Mouse (Mus musculus): Measurements from ENCODE around the gene Slc37a4.
"Not testable (repeated sequence)": the region's sequence is repeated elsewhere in the genome, so short reads cannot be mapped to it uniquely, and the experiment has no call there.

Slc37a4 gene

DNA sequence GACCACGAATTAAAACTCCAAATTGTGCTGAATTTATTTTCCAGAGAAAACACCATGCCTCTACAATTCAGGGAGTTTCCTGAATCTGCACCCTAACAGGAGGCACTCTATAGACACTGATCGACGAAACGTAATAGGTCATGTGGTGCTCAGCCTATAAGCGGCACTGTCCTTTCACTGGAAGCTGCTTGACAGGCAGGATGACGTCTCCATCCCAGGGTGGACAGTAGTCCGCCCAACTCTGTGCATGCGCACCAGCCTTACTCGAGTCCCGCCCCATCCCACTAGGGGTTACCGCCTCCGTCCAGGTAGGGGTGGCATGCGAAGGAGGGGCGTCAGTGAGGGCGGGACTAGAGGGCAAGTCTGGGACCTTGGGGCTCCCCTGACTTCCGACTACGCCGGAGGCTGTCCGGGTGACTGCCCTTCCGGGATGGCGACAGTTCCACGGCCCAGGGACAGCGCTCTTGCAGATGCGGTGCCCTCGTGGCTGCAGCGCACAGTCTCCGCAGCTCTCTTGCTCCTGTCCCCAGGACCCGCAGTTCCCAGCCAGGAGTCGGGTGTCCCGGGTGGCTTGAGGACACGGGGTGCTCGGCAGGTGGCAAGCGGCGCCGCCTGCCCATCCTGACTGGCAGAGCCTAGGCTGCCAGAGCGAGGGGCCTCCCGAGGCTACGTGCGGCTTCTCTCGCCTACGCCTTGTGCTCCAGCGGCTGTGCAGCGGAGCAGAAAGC is at the start of gene Slc37a4:
Gene Slc37a4, plus strand, starts transcription at position 169 of the 728 bp plus-strand sequence.
- peak; percentile 98 for DNase-seq (ENCODE audit: low read depth, low spot score)

DNA sequence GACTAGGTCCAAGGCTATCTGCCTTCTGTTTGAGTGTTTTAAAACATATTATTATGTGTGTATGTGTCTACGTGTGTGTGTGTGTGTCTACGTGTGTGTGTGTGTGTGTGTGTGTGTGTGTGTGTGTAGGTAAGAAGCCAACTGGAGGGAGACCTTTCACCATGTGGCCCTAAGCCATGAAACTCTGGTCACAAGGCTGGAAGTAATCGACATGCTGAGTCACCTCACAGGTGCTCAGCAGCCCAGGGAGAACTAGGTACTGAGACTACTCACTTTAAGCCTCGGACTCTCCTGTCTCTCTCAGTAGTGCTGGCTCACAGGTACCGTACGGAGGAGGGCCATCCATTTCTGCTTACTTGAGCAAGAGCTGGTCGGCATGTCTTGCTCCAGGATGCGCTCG is 49.5 kb upstream of the Slc37a4 start:
- peak; percentile 22 for DNase-seq (ENCODE audit: low read depth, low spot score)

DNA sequence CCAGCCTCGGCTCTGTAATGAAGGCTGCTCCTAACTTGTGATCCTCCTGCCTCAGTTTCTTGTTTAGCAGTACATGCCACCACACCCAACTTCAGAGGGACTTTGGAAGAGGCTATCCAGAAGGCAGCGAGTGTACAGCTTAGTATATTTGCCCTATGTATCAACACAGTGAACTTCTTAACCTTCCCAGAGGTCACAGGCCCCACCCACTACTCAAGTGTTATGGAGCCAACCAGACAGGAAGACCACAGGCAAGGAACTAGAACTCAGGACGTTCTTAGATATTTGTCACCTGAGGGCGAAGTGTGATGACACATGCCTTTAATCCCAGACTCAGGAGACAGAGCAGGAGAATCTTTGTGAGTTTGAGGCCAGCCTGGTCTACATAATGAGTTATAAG is 49.0 kb upstream of the Slc37a4 start:
- DNase-seq (ENCODE audit: low read depth, low spot score) = peak; percentile 67

DNA sequence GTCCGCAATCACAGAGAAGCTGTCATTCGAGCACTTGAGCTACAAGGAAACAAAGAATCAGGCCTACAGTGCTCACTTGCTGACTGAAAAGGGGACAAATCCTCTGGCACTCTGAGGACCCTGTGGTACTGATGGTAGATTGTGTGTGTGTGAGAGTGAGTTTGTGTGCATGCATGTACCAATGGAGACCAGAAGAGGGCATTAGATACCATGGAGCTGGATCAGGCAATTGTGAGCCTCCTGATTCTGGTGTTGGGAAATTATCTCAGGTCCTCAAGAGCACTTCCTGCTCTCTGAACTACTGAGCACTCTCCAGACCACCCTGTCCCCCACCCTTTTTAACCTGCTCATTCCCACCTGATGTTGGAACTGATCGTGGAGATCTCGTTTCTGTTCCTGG is 48.1 kb upstream of the Slc37a4 start:
- DNase-seq (ENCODE audit: low read depth, low spot score) = peak; percentile 68

DNA sequence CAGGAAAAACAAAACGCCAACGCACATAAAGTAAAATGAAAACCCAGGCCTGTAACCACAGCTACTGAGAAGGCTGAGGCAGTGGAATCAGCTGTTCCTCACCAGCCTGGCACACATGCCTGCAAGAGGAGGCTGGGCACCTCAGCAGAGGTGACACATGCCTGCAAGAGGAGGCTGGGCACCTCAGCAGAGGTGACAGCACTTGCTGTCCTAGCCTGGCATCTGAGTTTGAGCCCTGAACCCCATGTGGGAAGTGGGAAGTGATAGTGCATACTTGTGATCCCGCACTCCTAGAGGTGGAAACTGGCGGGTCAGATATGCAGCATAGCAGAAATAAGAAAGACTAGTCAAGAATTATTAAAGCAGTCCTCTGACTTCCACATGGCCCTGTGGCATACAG is 45.3 kb upstream of the Slc37a4 start:
- no peak for DNase-seq (ENCODE audit: low read depth, low spot score)

DNA sequence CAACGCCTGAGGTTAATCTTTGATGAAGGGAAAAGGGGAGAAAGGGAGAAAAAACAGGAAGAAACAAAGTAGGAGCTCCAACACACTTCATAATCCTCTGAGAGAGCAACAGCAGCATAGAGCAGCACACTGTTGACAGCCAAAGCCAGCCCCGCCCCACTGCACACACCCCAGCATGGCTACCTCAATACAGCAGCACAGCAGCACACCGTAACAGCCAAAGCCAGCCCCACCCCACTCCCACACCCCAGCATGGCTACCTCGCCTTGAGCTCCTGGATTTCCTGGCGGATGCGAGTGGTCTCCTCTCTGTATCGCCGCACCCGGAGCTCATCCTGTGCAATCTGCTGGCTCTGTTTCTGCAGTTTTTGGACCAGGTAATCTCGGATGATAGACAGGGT is 44.3 kb upstream of the Slc37a4 start:
- no peak for DNase-seq (ENCODE audit: low read depth, low spot score)

DNA sequence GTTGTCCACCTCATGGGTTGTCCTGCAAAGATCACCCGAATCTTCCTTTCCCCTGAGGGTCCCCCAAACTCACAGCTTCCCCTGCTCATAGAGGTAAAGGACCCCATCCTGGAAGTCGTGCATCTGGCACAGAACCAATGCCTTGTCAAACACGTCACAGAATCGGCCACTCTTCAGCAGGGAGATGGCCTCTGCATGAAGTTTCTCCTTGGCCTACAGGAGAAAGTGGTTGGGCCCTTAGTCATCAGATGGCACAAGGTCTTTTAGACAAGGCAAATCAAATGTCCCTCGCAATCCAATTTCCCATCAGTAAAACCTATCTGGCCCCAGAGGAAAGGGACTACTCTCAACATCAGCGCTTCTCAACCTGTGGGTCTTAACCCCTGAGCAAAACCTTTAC is 43.5 kb upstream of the Slc37a4 start:
- no peak for DNase-seq (ENCODE audit: low read depth, low spot score)

DNA sequence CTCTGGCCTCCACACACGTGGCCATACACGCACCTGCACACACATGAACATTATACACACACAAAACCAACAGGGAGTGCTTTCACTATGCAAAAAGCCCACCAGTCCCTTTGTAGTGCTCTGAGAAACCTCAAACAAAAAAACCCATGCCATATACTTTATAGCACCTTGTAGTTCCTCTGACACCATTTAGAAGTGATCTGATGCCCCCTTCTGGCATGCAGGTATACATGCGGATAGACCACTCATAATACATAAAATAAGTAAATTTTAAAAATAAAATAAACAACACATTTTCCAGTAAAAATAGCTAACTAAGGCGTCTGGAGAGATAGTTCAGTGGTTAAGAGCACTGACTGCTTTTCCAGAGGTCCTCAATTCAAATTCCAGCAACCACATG is 39.4 kb upstream of the Slc37a4 start:
- peak; percentile 36 for DNase-seq (ENCODE audit: low read depth, low spot score)

DNA sequence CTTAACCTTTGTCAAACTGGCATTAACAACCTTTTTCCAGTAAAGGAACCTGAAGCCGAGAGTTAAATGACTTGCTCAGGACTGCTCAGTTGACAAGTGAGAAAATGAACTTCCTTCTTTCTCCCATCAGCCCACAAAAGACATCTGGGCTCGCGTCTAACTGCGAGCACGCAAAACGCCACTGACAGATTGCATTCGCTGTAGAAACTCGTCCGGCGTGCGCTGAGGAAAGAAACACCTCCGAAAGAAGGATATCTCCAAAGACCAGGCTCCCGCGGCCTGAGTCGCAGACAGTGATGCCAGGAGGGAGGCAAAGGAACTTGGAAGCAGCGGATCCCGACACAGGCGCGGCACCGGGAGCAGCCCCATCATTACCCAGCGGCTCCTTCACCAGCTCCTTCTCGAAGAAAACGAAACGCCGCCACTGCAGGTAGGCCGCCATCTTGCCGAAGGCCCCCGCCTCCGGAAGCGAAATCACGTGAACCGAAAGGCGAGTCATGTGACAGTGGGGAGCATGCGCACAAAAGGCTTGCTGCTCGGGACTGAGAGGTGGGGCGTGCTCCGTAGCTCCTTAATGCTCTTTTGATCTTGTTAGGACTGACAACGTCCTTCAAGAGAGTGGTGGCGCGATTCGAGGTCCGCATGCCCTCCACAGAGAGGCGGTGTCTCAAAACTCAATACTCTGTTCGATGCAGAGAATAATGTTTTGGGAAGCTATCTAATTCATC is 35.3 kb upstream of the Slc37a4 start, which contains the start of gene Vps11:
Gene Vps11, minus strand, starts transcription at position 481 of the 728 bp plus-strand sequence.
- peak; percentile 98 for DNase-seq (ENCODE audit: low read depth, low spot score)

DNA sequence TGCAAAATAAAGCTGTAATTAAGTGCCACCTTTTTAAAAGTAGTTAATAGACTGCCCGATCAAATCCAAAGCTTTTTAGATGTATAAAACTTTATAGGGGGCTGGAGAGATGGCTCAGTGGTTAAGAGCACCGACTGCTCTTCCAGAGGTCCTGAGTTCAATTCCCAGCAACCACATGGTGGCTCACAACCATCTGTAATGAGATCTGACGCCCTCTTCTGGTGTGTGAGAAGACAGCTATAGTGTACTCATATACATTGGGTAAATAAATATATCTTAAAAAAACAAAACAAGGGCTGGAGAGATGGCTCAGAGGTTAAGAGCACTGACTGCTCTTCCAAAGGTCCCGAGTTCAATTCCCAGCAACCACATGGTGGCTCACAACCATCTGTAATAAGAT is 34.7 kb upstream of the Slc37a4 start:
- DNase-seq (ENCODE audit: low read depth, low spot score) = not testable (repeated sequence)

DNA sequence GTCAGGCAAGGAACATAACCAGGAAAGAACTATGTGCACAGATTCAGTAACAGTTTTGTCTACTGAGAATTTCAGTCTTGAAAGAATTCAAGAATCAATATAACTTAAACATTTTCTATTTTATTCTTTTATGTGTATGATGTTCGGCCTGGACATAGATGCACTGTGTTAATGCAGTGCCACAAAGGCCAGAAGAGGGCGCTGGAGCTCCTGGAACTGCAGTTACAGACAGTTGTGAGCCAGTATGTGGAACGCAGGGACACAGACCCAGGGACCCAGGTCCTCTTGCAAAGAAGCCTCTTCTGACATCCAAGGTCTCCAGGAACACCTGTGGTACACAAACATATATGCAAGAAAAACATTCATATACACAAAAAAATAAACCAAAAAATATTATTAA is 32.2 kb upstream of the Slc37a4 start:
- peak; percentile 85 for DNase-seq (ENCODE audit: low read depth, low spot score)

DNA sequence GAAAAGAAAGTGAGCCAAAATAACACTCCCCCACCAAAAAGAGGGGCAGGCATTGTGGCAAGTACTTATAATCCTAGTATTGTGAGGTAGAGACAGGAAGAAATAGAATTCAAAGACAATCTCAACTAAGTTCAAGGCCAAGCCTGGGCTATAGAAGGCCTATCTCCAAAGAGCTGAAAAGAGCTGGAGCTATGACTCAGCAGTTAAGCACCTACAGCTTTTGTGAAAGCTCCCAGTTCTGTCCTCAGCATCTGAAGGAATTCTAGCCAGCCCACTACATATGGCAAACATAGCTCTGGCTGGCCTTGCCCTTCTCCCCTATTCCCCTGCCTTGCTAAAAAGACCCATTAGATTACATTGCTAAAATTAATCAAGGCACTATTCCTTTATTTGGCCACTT is 23.3 kb upstream of the Slc37a4 start:
- DNase-seq (ENCODE audit: low read depth, low spot score) = no peak

DNA sequence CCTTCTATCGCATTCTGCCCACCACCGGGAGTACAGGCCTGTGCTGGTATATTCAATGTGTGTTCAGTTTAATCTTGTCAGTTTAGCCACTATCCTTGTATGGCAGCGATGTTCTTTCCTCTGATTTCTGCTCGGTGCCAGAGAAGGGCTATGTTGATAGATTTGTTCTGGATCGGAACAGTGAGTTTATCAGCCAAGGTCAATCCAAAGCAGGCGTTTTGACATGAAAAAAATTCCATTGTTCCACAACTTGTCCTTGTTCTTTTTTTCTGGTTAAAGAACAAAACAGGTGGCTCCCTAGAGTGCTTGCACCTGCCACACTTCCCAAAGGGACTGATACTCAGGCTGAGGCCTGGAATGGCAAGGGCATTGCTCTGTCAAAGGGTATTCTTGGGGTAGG is 20.5 kb upstream of the Slc37a4 start:
- peak; percentile 45 for DNase-seq (ENCODE audit: low read depth, low spot score)

DNA sequence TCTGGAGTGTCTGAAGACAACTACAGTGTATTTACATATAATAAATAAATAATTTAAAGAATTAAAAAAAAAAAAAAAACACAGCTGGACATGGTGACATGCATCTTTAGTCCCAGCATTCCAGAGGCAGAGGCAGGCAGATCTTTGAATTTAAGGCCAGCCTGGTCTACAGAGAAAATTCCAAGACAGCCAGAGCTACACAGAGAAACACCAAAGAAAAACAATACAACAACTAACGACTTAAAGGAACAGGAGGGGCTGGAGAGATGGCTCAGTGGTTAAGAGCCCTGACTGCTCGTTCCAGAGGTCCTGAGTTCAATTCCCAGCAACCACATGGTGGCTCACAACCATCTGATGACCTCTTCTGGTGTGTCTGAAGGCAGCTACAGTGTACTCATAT is 19.3 kb upstream of the Slc37a4 start:
- DNase-seq (ENCODE audit: low read depth, low spot score) = not testable (repeated sequence)

DNA sequence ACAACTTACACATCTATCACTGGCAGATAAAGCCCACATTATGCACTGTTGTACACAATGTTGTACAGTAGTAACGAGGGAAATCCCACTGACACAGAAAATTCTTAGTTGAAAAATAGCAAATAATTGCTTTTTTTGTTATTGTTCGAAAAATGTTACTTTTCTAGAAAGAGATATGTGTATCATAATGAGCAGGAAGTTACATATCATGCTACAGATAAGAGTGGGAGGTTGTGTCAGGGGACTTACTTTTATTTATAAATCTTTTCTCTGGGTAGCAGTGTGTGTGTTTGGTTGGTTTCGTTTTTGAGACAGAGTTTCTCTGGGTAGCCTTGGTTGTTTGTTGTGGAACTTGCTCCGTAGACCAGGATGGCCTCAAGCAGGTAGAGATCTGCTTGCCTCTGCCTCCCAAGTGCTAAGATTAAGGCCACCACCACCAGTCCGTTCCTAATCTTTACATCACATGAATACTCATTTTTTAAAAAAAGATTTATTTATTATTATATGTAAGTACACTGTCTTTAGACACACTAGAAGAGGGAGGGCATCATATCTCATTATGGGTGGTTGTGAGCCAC is 18.4 kb upstream of the Slc37a4 start:
- DNase-seq (ENCODE audit: low read depth, low spot score) = no peak

DNA sequence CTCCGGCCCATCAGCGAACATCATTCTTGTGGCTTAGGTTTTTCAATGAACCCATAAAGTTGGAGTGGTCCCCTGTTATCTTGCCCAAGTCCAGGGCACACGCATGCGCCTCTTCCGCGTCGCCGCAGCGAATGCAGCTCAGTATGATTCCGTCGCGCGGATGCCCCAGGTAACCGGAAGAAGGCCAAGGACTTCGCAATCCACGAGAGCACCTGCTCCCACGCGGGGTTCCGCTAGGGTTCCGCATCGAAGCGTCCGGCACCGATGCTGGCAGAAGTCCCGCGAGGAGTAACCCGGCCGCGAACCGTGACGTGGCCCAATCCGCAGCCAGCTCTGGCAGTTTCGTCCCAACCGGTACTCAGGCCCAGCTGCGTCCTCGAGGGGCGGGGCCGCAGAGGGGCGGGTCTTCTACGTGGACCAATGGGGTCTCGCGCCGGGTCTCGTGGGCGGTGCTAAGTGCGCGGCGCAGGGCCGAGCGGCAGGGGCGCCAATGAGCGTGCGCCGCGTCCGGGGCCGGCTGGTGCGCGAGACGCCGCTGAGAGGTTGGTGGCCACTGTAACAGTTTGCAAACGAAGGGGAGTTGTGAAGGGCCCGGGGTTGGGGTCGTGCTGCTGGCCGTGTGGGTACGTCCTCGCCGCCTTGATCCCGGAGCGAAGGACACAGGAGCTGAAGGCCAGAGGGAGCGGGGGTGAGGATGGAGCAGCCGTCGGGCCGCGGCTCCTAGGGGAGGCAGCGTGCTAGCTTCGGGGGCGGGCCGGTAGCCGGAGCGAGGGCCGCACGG is 17.4 kb upstream of the Slc37a4 start, which contains the start of gene Hyou1:
Gene Hyou1, plus strand, starts transcription at position 437 of the 781 bp plus-strand sequence.
- DNase-seq (ENCODE audit: low read depth, low spot score) = peak; percentile 98

DNA sequence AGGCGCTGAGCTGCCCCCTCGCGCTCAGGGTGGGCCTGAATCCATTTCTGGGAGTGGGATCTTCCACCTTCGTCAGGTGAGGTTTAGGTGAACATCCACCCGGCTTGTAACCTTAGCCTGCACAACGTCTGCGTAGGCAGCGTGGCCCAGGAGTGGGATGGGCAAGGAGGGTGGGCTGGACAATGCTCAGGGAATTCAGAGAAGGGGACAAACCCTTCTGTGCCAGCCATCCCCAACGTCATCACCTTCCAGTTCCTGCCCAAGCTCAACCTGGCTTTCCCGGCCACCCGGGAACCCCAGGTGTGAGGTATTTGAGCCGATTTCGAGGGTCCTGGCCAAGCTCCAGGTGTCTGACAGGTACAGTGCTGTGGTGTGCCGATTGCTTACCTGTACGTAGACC is 16.8 kb upstream of the Slc37a4 start:
- no peak for DNase-seq (ENCODE audit: low read depth, low spot score)

DNA sequence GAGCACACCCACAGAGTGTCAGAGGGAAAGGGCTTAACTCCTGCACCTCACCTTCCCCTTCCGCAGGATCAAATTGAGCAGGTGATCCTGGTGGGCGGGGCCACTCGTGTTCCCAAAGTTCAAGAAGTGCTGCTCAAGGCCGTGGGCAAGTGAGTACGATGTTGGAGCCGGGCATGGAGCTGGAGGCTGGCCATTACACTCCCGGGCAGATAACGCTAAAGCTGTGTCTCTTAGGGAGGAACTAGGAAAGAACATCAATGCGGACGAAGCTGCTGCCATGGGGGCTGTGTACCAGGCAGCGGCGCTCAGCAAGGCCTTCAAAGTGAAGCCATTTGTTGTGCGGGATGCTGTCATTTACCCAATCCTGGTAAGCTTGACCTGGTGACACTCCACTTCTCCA is 12.1 kb upstream of the Slc37a4 start:
- no peak for DNase-seq (ENCODE audit: low read depth, low spot score)

DNA sequence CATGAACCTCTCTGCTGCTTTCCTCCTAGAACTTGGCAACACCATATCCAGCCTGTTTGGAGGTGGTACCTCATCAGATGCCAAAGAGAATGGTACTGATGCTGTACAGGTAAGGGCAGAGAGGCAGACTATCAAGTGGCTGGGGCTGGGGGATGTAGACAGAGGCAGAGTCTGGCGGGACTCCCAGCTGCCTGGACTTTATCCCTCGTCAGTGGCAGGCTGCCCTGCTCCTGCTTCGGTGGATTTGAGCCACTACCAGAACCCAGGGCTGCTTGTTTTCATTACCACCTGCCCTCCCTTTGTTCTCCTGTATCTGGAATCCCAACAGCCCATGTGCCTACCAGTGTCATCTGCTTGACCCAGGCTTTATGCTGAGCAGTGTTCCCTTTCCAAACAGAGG is 9.4 kb upstream of the Slc37a4 start:
- no peak for DNase-seq (ENCODE audit: low read depth, low spot score)

DNA sequence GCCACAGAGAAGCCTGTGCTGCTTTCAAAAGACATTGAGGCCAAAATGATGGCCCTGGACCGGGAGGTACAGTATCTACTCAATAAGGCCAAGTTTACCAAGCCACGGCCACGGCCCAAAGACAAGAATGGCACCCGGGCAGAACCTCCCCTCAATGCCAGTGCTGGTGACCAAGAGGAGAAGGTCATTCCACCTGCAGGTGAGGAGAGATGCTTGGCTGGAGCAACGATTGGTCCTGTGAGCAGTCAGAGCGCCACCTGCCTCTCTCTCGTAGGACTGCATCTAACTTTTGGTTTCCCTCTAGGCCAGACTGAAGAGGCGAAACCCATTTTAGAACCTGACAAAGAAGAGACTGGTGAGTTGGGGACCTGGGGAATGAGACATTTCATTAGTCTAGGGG is 7.4 kb upstream of the Slc37a4 start:
- DNase-seq (ENCODE audit: low read depth, low spot score) = peak; percentile 77

DNA sequence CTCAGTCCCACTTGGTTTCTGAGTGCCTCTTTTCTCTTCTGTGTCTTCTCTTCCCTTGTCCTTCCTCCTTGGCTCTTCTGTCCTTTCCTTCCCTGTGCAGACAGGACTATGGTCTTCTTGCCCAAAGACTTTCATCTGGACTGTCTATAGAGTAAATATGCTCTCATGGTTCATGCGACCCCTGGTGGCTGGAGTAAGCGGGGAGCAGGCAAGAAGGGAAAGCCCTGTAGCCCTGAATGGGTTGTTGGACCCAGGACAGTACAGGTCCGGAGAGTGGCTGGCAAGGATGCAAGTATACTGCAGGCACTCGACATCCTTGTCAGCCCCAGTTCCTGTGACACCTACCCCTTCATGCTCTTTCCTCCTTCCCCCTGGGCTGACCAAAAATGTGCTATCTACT is 5.2 kb upstream of the Slc37a4 start:
- peak; percentile 70 for DNase-seq (ENCODE audit: low read depth, low spot score)

DNA sequence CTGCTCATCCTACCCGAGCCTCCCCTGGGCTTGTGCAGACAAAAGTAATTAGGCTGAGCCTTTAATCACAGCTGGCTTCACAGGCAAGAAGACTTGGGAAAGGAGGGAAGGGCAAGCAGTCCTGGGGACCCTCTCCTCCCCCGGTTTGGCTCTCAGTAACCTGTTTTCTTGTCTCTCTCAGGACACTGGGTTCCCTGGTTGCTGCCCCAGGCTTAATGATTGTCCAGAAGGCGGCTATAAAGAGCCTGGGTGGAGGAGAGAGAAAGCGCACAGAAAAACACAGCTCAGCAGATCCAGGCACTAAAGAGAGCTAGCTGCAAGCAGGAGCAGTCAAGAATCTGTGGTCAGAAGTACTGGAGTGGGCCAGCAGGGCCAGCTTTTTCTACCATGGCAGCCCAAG is 1.4 kb downstream of the Slc37a4 start:
- DNase-seq (ENCODE audit: low read depth, low spot score) = no peak
